In the genomic region with DNA sequence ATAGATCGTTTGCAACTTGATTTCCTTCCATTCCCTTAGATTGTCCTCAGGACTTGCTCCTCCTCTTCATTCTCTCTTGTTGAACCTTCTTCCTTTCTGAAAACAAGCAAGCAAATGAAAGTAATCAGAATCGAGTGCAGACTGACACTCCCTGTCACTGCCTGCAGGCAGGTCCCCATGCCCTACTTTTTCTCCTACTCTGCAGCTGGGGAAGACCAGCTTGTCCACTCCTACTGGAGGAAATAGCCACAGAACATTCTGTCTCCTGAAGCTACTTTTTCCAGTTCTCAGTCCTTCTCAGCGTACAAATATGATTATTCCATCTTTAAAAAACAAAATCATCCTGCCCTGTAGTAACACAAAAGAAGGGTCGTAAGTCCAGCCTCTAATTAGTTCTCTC, we compare ENCODE assay signal across 41 mouse cellular contexts. TPM values are rescaled to one million over a fixed set of nuclear protein-coding genes. Genes with fewer than 3 reads are reported as not detected.
"Had no signal": no experiment of that assay in that cellular context is flagged by ENCODE, and none has a peak within 500 bp of the region (broad histone marks: within the 10 kb centered on the region; RNA-seq: fewer than 3 reads in every experiment).

No protein-coding gene starts in this region.

- H3K4me3 ChIP-seq: gastrocnemius, adult 2 months; heart, adult 2 months; heart, embryonic 12.5 days; hindbrain, embryonic 10.5 days; hindbrain, embryonic 12.5 days; intestine, embryonic 15.5 days; limb, embryonic 13.5 days; limb, embryonic 15.5 days; liver, embryonic 12.5 days had no signal

- H3K4me2 ChIP-seq: heart, embryonic 12.5 days; hindbrain, embryonic 12.5 days; hindbrain, embryonic 14.5 days; intestine, embryonic 15.5 days; limb, embryonic 13.5 days; limb, embryonic 15.5 days; liver, embryonic 12.5 days had no signal

- H3K9me3 ChIP-seq: hindbrain, embryonic 10.5 days; hindbrain, embryonic 12.5 days; intestine, embryonic 15.5 days; limb, embryonic 13.5 days; limb, embryonic 15.5 days; liver, embryonic 12.5 days had no signal

- DNase-seq: gastrocnemius, adult 2 months; gastrocnemius, postnatal 10 days; gastrocnemius, postnatal 25 days; heart, adult 2 months; heart, postnatal 10 days; heart, postnatal 4 days; kidney, adult 18-20 months; kidney, adult 8-10 months; kidney, postnatal 10 days; kidney, postnatal 25 days; layer of hippocampus, adult 9-11 months; layer of hippocampus, postnatal 36 days; left cerebral cortex, postnatal 4 days had no signal

- H3K27ac ChIP-seq: gastrocnemius, adult 2 months; heart, adult 2 months; hindbrain, embryonic 10.5 days; hindbrain, embryonic 12.5 days; hindbrain, embryonic 14.5 days; intestine, embryonic 15.5 days; limb, embryonic 13.5 days; limb, embryonic 15.5 days; liver, embryonic 12.5 days; liver, embryonic 14.5 days had no signal

- ATAC-seq: hindbrain, embryonic 16.5 days; inflammation-experienced regulatory T-cells, adult 6 months; liver, embryonic 12.5 days had no signal

- H3K27me3 ChIP-seq: heart, embryonic 12.5 days; hindbrain, embryonic 12.5 days; intestine, embryonic 15.5 days; limb, embryonic 13.5 days; limb, embryonic 15.5 days; liver, embryonic 12.5 days had no signal

- H3K4me1 ChIP-seq: heart, embryonic 12.5 days; hindbrain, embryonic 10.5 days; hindbrain, embryonic 12.5 days; intestine, embryonic 15.5 days; limb, embryonic 13.5 days; limb, embryonic 15.5 days; liver, embryonic 12.5 days had no signal

- H3K9ac ChIP-seq: heart, embryonic 12.5 days; hindbrain, embryonic 12.5 days; hindbrain, embryonic 14.5 days; intestine, embryonic 15.5 days; limb, embryonic 13.5 days; limb, embryonic 15.5 days; liver, embryonic 12.5 days; liver, embryonic 14.5 days had no signal

RNA-seq across cellular contexts. Expression of gene Nipsnap3a, which starts 35.3 kb away (rescaled TPM):
- total RNA-seq: gastrocnemius, adult 2 months; gastrocnemius, postnatal 10 days; gastrocnemius, postnatal 25 days; gastrocnemius, postnatal 4 days; granulocyte monocyte progenitor cell, adult 5-6 weeks; heart, adult 2 months; heart, postnatal 10 days; heart, postnatal 25 days; heart, postnatal 4 days; layer of hippocampus, adult 18-20 months; layer of hippocampus, adult 8-10 months; layer of hippocampus, postnatal 14 days; layer of hippocampus, postnatal 36 days; left cerebral cortex, adult 18-20 months; left cerebral cortex, adult 8-10 months; left cerebral cortex, postnatal 10 days; left cerebral cortex, postnatal 25 days; left cerebral cortex, postnatal 4 days; liver, adult 2 months had no signal
- polyA plus RNA-seq: heart, adult 2 months; heart, embryonic 12.5 days; heart, embryonic 14.5 days; heart, embryonic 16.5 days; hindbrain, embryonic 10.5 days; hindbrain, embryonic 12.5 days; hindbrain, embryonic 14.5 days; hindbrain, embryonic 16.5 days; inflammation-experienced regulatory T-cells, adult 6 months; intestine, embryonic 15.5 days; kidney, embryonic 14.5 days; kidney, embryonic 16.5 days; large intestine, adult 2 months; limb, embryonic 13.5 days; limb, embryonic 15.5 days; liver, adult 2 months; liver, embryonic 12.5 days; liver, embryonic 14.5 days; liver, embryonic 16.5 days had no signal
